Mouse (Mus musculus) large intestine, adult 2 months (tissue): ENCODE results near the gene Zswim7. TPM values are rescaled to one million over a fixed set of nuclear protein-coding genes. Genes with fewer than 3 reads are reported as not detected.

Experiments
- DNase-seq: peaks from one replicate; pipeline ENCODE4 v3.0.0-alpha.2; 2012; ENCODE audit warnings: low read depth, low spot score
- WGBS: fragments of 180-500 bp; shearing (Covaris S2); methylation state at CpG from one replicate; pipeline ENCODE4 v1.1.7; 2018; 5-methylcytosine and 5-hydroxymethylcytosine counted together
- polyA plus RNA-seq: library from polyadenylated mRNA; depleted of rRNA; stranded (reverse); fragments of >200 nt; gene quantifications from 2 replicates; pipeline ENCODE4 v1.2.3, GENCODE M21; 2012

Zswim7 gene
- polyA plus RNA-seq, 1 experiment, result 15.7 TPM

DNA sequence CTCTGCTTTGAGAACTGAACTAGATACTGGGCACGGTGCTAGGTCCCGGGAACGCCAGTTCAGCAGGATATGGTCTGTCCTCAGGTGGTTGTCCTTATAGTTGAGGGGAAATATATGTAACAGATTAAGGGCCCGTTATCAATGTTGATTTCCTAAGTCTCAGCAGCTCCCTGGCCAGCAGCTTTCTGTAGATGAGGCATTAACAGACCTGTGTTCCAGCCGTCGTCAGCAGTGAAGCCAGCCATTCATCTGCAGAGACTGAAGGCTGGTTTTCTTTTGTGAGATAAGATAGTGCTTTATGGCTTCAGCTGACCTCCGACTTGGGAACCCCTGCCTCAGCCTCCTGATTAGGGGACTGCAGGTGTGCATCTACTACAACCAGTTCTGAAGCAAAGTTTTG, 17.2 kb downstream of the Zswim7 start:
- 57% methylated on average over 7 of the region's 7 CpGs for WGBS
- no peak for DNase-seq

DNA sequence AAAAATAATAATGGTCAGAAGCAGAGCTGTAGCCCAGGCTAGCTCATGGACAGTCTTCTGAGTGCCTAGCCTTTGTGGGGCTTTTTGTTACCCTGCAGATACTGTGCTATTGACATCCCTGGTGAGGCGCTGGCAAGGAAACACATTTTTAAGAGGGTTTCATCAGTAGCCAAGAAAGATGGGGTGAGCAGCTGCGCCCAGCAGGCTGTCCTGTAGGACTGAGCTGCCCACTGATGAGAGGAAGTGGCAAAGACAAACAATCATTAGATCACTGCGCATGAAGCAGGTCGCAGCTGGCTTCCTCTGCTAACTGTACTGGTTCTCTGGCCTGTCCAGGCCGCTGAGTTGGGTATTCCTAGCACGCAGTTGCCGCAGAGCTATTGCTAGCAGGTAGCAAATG, 17.6 kb downstream of the Zswim7 start:
- WGBS, result 78% methylated on average over 7 of the region's 7 CpGs
- no peak for DNase-seq

DNA sequence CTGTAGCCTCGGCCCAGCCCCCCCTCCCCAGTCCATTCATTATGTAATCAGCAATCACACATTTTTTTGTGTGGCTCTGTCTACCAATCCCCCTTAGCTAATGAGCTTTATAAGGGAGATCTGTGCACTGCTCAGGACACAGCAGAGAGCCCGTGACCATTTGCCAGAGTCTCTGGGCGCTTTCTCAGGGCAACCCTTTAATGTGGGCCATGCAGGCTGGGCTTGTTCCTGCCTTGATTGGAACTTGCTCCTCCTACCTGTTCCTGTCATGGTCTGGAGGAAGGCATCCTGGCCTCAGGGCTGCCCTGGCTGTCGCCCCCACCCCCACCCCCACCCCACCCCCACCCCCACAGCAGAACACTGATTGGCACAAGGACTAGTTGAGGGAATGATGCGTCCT, 22.0 kb downstream of the Zswim7 start:
- no peak for DNase-seq
- WGBS, result 63% methylated on average over 5 of the region's 5 CpGs

GRCm38 (mm10) chr11:62253380-62253779, 27.8 kb downstream of the Zswim7 start:
- WGBS, result 59% methylated on average over 5 of the region's 5 CpGs
- DNase-seq, result no peak

GRCm38 (mm10) chr11:62251047-62251446, 30.1 kb downstream of the Zswim7 start:
- 40% methylated on average over 11 of the region's 11 CpGs for WGBS
- no peak for DNase-seq

- no peak for DNase-seq
- 15% methylated on average over 35 of the region's 35 CpGs for WGBS
Measured at GRCm38 (mm10) chr11:62249266-62250037, 31.7 kb downstream of the Zswim7 start.

DNA sequence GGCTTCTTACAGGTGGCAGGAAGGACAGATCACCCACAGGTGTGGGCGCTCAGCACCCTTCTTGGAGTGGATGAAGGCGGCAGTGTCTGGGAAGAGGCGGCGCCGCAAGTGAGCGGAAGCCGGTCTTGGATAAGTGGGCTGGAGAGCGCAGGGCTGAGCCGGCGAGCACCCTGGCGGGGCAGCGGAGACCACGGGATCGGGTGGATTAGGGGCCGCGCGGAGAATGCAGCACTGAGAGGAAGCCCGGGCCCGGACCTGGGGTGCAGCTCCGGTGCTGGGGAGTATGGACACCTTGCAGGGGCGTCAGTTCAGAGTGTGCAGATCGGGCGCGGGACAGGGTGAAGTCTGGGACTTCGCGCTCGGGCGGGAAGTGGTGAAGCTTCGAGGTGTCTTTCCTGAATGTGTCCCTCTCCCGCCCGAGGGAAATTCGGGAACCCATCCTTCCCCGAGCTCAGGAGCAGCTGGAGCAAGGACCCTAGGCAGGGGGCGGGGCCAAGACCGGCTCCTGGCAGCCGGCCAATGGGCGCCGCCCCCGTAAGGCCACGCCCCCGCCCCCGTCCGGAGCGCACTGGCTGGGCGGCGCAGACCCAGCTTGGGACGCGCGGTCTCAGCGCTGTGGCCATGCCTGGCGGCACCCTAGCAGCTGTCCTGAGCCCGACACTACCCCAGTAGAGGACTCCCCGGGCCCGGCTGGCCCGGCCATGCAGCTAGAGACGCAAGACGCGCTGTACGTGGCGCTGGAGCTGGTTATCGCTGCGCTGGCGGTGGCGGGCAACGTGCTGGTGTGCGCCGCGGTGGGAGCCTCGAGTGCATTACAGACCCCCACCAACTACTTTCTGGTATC, 32.6 kb downstream of the Zswim7 start, which contains the start of gene Adora2b:
Gene Adora2b, plus strand, starts transcription at position 584 of the 844 bp plus-strand sequence.
- under 1% methylated on average over 69 of the region's 69 CpGs for WGBS
- no peak for DNase-seq

GRCm38 (mm10) chr11:62247759-62248400, 33.3 kb downstream of the Zswim7 start:
- 33% methylated on average over 18 of the region's 18 CpGs for WGBS
- no peak for DNase-seq

GRCm38 (mm10) chr11:62244471-62244870, 36.7 kb downstream of the Zswim7 start:
- no peak for DNase-seq
- WGBS, result 91% methylated on average over 4 of the region's 4 CpGs

DNA sequence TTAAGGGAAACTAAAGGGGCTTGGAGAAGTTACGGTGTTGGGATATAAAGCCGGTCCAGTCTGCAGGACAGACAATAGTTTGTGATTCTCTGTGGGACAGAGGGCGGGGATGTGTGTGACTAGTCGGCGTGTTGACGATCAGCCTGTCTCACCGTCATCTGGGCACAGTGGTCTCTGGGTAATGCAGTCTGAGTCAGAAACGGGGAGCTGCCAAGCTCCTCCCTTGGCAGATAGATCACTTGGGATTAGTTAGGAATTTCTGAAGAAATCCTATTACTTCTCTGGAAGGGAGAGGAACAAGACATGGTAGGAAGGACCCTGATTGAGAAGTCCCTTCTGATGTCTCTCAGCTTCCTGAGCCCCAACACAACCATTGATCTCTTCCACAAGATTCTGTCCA, 37.3 kb downstream of the Zswim7 start:
- 70% methylated on average over 8 of the region's 8 CpGs for WGBS

DNA sequence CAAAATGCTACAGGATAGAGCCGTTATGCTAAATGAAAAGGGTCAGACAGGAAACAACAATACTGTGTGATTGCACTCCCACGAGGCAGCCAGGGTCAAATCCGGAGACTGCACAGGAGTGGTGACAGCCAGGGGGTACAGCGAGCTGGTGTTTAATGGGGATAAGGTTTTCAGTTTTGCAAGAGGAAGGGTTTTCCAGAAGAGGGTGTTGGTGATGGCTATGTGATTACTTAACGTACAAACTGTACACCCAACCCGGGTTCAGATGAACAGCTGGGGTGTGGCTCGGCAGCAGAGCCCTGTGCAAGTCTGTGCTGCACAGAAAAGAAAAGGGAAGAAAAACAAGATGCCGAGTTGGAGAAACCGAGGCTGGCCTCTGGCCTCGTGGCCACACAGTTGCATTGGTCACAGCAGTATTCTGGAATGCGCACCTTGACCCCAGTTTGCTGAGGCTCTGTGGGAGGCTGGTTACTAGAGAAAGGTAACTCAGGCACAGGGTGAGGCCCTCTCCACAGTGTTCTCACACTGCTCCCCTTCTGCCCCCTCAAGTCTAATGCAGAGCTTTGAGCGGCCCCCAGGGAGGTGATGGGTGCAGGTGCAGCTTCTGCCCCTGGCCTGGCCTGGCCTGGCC, 40.4 kb downstream of the Zswim7 start:
- 55% methylated on average over 12 of the region's 12 CpGs for WGBS
- DNase-seq, result no peak

More for the DNA sequence above, 37.3 kb downstream of the Zswim7 start:
- no peak for DNase-seq

GRCm38 (mm10) chr11:62224797-62225196, 56.4 kb downstream of the Zswim7 start:
- DNase-seq, result no peak

GRCm38 (mm10) chr11:62223962-62224361, 57.2 kb downstream of the Zswim7 start:
- 55% methylated on average over 7 of the region's 7 CpGs for WGBS

More at GRCm38 (mm10) chr11:62224797-62225196, 56.4 kb downstream of the Zswim7 start:
- 68% methylated on average over 4 of the region's 4 CpGs for WGBS

DNA sequence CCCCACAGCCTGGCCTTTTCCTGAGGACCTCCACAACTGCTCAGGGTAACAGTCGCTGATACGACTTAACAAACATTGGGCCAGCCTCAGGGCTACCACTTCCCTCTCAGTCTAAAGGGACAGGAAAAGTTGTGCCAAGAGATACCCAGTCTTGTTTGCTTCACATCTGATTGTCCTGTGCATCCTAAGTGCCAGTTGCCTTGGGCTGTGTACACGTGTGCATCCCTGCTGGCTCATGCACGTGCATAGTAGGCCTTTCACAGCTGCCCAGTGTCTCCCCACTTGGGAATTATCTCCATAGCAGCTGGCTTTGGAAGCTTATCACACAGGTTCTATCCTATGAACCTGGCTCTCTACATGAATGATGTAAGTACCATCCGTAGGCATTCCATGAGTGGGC, 57.8 kb downstream of the Zswim7 start:
- DNase-seq, result no peak

More at GRCm38 (mm10) chr11:62223962-62224361, 57.2 kb downstream of the Zswim7 start:
- no peak for DNase-seq

GRCm38 (mm10) chr11:62220756-62221510, 60.2 kb downstream of the Zswim7 start:
- 75% methylated on average over 7 of the region's 7 CpGs for WGBS
- no peak for DNase-seq

More for the DNA sequence above, 57.8 kb downstream of the Zswim7 start:
- 86% methylated on average over 5 of the region's 5 CpGs for WGBS

DNA sequence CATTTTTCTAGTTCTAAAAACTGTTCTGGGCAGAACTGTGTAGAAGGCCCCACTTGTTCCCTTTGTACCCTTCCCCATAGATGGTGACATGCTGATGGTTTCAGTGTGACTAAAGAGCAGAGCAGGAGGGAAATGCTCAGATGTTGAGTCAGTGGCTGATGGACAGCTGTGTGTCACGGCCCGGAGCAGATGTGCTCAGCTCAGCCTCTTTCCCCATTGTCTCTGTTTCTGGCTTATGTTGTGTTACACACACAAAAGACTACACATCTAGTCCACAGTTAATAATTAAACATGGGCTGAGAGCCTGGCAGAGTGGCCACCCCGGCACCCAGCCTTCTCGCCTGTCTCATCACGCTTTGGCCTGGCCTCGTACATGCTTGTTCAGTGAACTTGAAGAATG, 63.4 kb downstream of the Zswim7 start:
- DNase-seq, result no peak
- WGBS, result 39% methylated on average over 6 of the region's 6 CpGs
